Mouse (Mus musculus): Measurements from ENCODE around the gene Slco6d1.
"Not testable (repeated sequence)": the region's sequence is repeated elsewhere in the genome, so short reads cannot be mapped to it uniquely, and the experiment has no call there.

DNA sequence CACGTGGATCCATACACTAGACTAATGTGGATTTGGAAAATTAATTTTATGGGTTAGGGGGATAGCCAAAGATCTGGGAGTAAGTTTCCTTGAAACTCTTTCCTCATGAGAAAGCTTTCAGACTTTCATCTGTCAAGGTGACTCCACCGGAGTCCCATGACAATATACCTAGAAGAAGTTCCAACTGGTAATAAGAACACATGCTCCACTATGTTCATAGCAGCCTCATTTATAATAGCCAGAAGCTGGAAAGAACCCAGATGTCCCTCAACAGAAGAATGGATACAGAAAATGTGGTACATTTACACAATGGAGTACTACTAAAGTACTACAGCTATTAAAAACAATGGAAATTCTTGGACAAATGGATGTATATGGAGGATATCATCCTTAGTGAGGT lies 107.4 kb downstream of the Slco6d1 start:
- not testable (repeated sequence) for TF ChIP-seq GATA1, TAL1 (IDR thresholded peaks at IDR 0.05; ENCODE audit: low read length)

Measured in erythroblast, embryonic 14.5 days (primary cell).